18 mouse cellular contexts compared by ENCODE assay signal in genomic region chr13:70862162-70862908, GRCm38 (mm10). TPM values are rescaled to one million over a fixed set of nuclear protein-coding genes. Genes with fewer than 3 reads are reported as not detected.
DNase-seq lines count a peak whose midpoint lies in the region; ATAC-seq and TF ChIP-seq lines count a peak whose summit lies in the region.
"Had no signal": no experiment of that assay in that cellular context is flagged by ENCODE, and none has a peak within 500 bp of the region (broad histone marks: within the 10 kb centered on the region; RNA-seq: fewer than 3 reads in every experiment).

No protein-coding gene starts in this region.

- no peaks in the 10 kb centered on the region for H3K27me3 ChIP-seq in embryonic facial prominence, embryonic 13.5 days
- no peaks in the 10 kb centered on the region for H3K27me3 ChIP-seq in embryonic facial prominence, embryonic 10.5 days (replicated peaks; ENCODE audit: low read depth, poor library complexity, severe bottlenecking)
- no peaks in the 10 kb centered on the region for H3K27me3 ChIP-seq in hindbrain, postnatal 0 days (ENCODE audit: insufficient read depth, low read length)
- H3K27me3 ChIP-seq in hindbrain, embryonic 13.5 days: no peaks in the 10 kb centered on the region
- H3K27me3 ChIP-seq in neural tube, embryonic 15.5 days (replicated peaks): no peaks in the 10 kb centered on the region
- H3K27me3 ChIP-seq: limb, embryonic 13.5 days; midbrain, embryonic 12.5 days; neural tube, embryonic 12.5 days; stomach, embryonic 15.5 days had no signal

- ATAC-seq in embryonic facial prominence, embryonic 13.5 days (ENCODE audit: insufficient number of reproducible peaks, insufficient read depth, low FRiP score, low TSS enrichment, low read depth): 0 out of 2 replicates have a peak, but pooled peaks have one; percentile 52
- peak; percentile 91 for ATAC-seq in hindbrain, postnatal 0 days
- no peak for ATAC-seq in hindbrain, embryonic 13.5 days (ENCODE audit: low FRiP score)
- ATAC-seq in neural tube, embryonic 15.5 days (ENCODE audit: low FRiP score): peak; percentile 50; the same call in 1 of the 2 replicates
- ATAC-seq: forebrain, embryonic 16.5 days had no signal

- 45% methylated on average over 8 of the region's 8 CpGs for WGBS in embryonic facial prominence, embryonic 13.5 days
- 50% methylated on average over 8 of the region's 8 CpGs for WGBS in embryonic facial prominence, embryonic 10.5 days
- 28% methylated on average over 6 of the region's 8 CpGs for WGBS in hindbrain, postnatal 0 days
- WGBS in hindbrain, embryonic 13.5 days: 48% methylated on average over 8 of the region's 8 CpGs
- 39% methylated on average over 7 of the region's 8 CpGs for WGBS in neural tube, embryonic 15.5 days

- no peaks in the 10 kb centered on the region for H3K4me1 ChIP-seq in embryonic facial prominence, embryonic 13.5 days
- H3K4me1 ChIP-seq in embryonic facial prominence, embryonic 10.5 days: no peaks in the 10 kb centered on the region
- no peaks in the 10 kb centered on the region for H3K4me1 ChIP-seq in hindbrain, postnatal 0 days (ENCODE audit: insufficient read depth, low read length)
- no peaks in the 10 kb centered on the region for H3K4me1 ChIP-seq in hindbrain, embryonic 13.5 days (replicated peaks)
- no peaks in the 10 kb centered on the region for H3K4me1 ChIP-seq in neural tube, embryonic 15.5 days
- H3K4me1 ChIP-seq: limb, embryonic 13.5 days; midbrain, embryonic 12.5 days; neural tube, embryonic 12.5 days; stomach, embryonic 15.5 days had no signal

- no peak overlapping the region for H3K4me3 ChIP-seq in embryonic facial prominence, embryonic 13.5 days
- H3K4me3 ChIP-seq in embryonic facial prominence, embryonic 10.5 days: no peak overlapping the region
- no peak overlapping the region for H3K4me3 ChIP-seq in hindbrain, postnatal 0 days (ENCODE audit: low read length)
- no peak overlapping the region for H3K4me3 ChIP-seq in hindbrain, embryonic 13.5 days
- no peak overlapping the region for H3K4me3 ChIP-seq in neural tube, embryonic 15.5 days (replicated peaks)
- H3K4me3 ChIP-seq: left cerebral cortex, adult 2 months; limb, embryonic 13.5 days; midbrain, embryonic 12.5 days; neural tube, embryonic 12.5 days; stomach, embryonic 15.5 days had no signal

- DNase-seq in embryonic facial prominence, embryonic 10.5 days (ENCODE audit: low spot score): no peak
- peak; percentile 55 for DNase-seq in hindbrain, postnatal 0 days (ENCODE audit: low spot score)
- no peak for DNase-seq in neural tube, embryonic 10.5 days (ENCODE audit: extremely low spot score, low spot score)
- no peak for DNase-seq in gastrocnemius, postnatal 4 days (ENCODE audit: low spot score in 2 of 2)
- DNase-seq: adrenal gland, postnatal 14 days; B cell, adult 2 months; gastrocnemius, postnatal 25 days; kidney, adult 8-10 months; thymus, postnatal 36 days had no signal

- H3K4me2 ChIP-seq in embryonic facial prominence, embryonic 13.5 days: no peak overlapping the region
- no peak overlapping the region for H3K4me2 ChIP-seq in hindbrain, postnatal 0 days (ENCODE audit: low read depth, low read length)
- no peak overlapping the region for H3K4me2 ChIP-seq in hindbrain, embryonic 13.5 days
- H3K4me2 ChIP-seq in neural tube, embryonic 15.5 days: no peak overlapping the region
- H3K4me2 ChIP-seq: limb, embryonic 13.5 days; midbrain, embryonic 12.5 days; neural tube, embryonic 12.5 days; stomach, embryonic 15.5 days had no signal

- H3K9me3 ChIP-seq in embryonic facial prominence, embryonic 13.5 days: no peaks in the 10 kb centered on the region
- no peaks in the 10 kb centered on the region for H3K9me3 ChIP-seq in embryonic facial prominence, embryonic 10.5 days
- H3K9me3 ChIP-seq in hindbrain, postnatal 0 days (ENCODE audit: low read length): no peaks in the 10 kb centered on the region
- H3K9me3 ChIP-seq in hindbrain, embryonic 13.5 days: no peaks in the 10 kb centered on the region
- no peaks in the 10 kb centered on the region for H3K9me3 ChIP-seq in neural tube, embryonic 15.5 days (replicated peaks)
- H3K9me3 ChIP-seq: limb, embryonic 13.5 days; midbrain, embryonic 12.5 days; neural tube, embryonic 12.5 days; stomach, embryonic 15.5 days had no signal

- H3K9ac ChIP-seq in embryonic facial prominence, embryonic 13.5 days: no peak overlapping the region
- H3K9ac ChIP-seq in hindbrain, postnatal 0 days (replicated peaks; ENCODE audit: low read length): no peak overlapping the region
- H3K9ac ChIP-seq in hindbrain, embryonic 13.5 days: no peak overlapping the region
- H3K9ac ChIP-seq in neural tube, embryonic 15.5 days (replicated peaks): no peak overlapping the region
- H3K9ac ChIP-seq: limb, embryonic 13.5 days; midbrain, embryonic 12.5 days; neural tube, embryonic 12.5 days; stomach, embryonic 15.5 days had no signal

- no peak overlapping the region for H3K27ac ChIP-seq in embryonic facial prominence, embryonic 13.5 days
- H3K27ac ChIP-seq in embryonic facial prominence, embryonic 10.5 days (replicated peaks): no peak overlapping the region
- H3K27ac ChIP-seq in hindbrain, postnatal 0 days: no peak overlapping the region
- H3K27ac ChIP-seq in hindbrain, embryonic 13.5 days: no peak overlapping the region
- H3K27ac ChIP-seq in neural tube, embryonic 15.5 days (replicated peaks): no peak overlapping the region
- H3K27ac ChIP-seq: left cerebral cortex, adult 2 months; limb, embryonic 13.5 days; midbrain, embryonic 12.5 days; neural tube, embryonic 12.5 days; stomach, embryonic 15.5 days had no signal

- no peak for TF ChIP-seq CTCF in hindbrain, postnatal 0 days (IDR thresholded peaks at IDR 0.05; ENCODE audit: low read depth)

- H3K36me3 ChIP-seq in embryonic facial prominence, embryonic 13.5 days: no peaks in the 10 kb centered on the region
- no peaks in the 10 kb centered on the region for H3K36me3 ChIP-seq in embryonic facial prominence, embryonic 10.5 days (replicated peaks)
- H3K36me3 ChIP-seq in hindbrain, postnatal 0 days (ENCODE audit: insufficient read depth, low read length): no peaks in the 10 kb centered on the region
- no peaks in the 10 kb centered on the region for H3K36me3 ChIP-seq in hindbrain, embryonic 13.5 days
- H3K36me3 ChIP-seq in neural tube, embryonic 15.5 days: no peaks in the 10 kb centered on the region
- H3K36me3 ChIP-seq: limb, embryonic 13.5 days; midbrain, embryonic 12.5 days; neural tube, embryonic 12.5 days; stomach, embryonic 15.5 days had no signal

RNA-seq across cellular contexts. Expression of gene Adamts16, which starts 20.7 kb away (rescaled TPM):
- 0.36 and 0.55 TPM in 2 replicates for polyA plus RNA-seq in embryonic facial prominence, embryonic 13.5 days (2015; fragmentation: Nextera tagmentation; extraction: Ambion mirVana)
- polyA plus RNA-seq in embryonic facial prominence, embryonic 10.5 days (2016; fragmentation: Nextera tagmentation; extraction: Ambion mirVana): 0.33 and 0.36 TPM in 2 replicates
- total RNA-seq in hindbrain, postnatal 0 days (2014; rRNA removed): 4.5 and 4.7 TPM in 2 replicates
- polyA plus RNA-seq in hindbrain, postnatal 0 days (2015; fragmentation: Nextera tagmentation; extraction: Ambion mirVana): 2.4 and 2.9 TPM in 2 replicates
- 2.3 and 2.6 TPM in 2 replicates for polyA plus RNA-seq in hindbrain, embryonic 13.5 days (2015; fragmentation: Nextera tagmentation; extraction: Ambion mirVana)
- 6.3 and 7.0 TPM in 2 replicates for polyA plus RNA-seq in neural tube, embryonic 15.5 days (2015; fragmentation: Nextera tagmentation; extraction: Ambion mirVana)
- 1 to 10 TPM; 3.3 TPM for total RNA-seq in gastrocnemius, postnatal 4 days (2021)
